Mouse (Mus musculus) spleen, adult 2 months (tissue): ENCODE data around the gene Ambra1. TPM values are rescaled to one million over a fixed set of nuclear protein-coding genes. Genes with fewer than 3 reads are reported as not detected.

Source experiments
- DNase-seq, 2 experiments: peaks; one replicate each; pipeline versions ENCODE4 v3.0.0 to v3.0.0-alpha.2; 2012 to 2021; ENCODE audit warnings: low spot score in 2 of 2, low read depth in 1 of 2
- H3K27ac ChIP-seq: fragments of 200-500 bp; 2 replicates; pipeline ENCODE4 v1.5.1; 2012; ENCODE audit warnings: low read length, inconsistent platforms; ENCODE audit not compliant: insufficient read depth
- H3K27me3 ChIP-seq: fragments of 200-500 bp; 2 replicates; pipeline ENCODE4 v1.6.1; 2012; ENCODE audit warnings: mild to moderate bottlenecking, moderate library complexity, low read length, inconsistent platforms; ENCODE audit not compliant: control insufficient read depth, insufficient read depth
- H3K36me3 ChIP-seq: fragments of 200-500 bp; 2 replicates; pipeline ENCODE4 v1.6.1; 2012; ENCODE audit warnings: mild to moderate bottlenecking, low read length, inconsistent platforms; ENCODE audit not compliant: control insufficient read depth, insufficient read depth
- H3K4me1 ChIP-seq: fragments of 200-500 bp; 2 replicates; pipeline ENCODE4 v1.6.1; 2011; ENCODE audit warnings: inconsistent platforms; ENCODE audit not compliant: control insufficient read depth, insufficient read depth, insufficient read length
- H3K4me3 ChIP-seq: fragments of 200-500 bp; 2 replicates; pipeline ENCODE4 v1.5.1; 2011; ENCODE audit warnings: mild to moderate bottlenecking, inconsistent platforms; ENCODE audit not compliant: insufficient read depth, insufficient read length; ENCODE audit errors: extremely low read depth
- CTCF ChIP-seq: fragments of 200-500 bp; IDR thresholded peaks from 2 replicates; pipeline ENCODE4 v1.5.1; 2011; ENCODE audit warnings: mild to moderate bottlenecking, inconsistent platforms; ENCODE audit not compliant: insufficient read depth, insufficient read length, insufficient replicate concordance; ENCODE audit errors: extremely low read depth
- POLR2A ChIP-seq: fragments of 200-500 bp; IDR thresholded peaks from 2 replicates; pipeline ENCODE4 v1.6.1; 2011; ENCODE audit warnings: low read depth, low read length, inconsistent platforms
- WGBS: fragments of 180-500 bp; shearing (Covaris S2); methylation state at CpG from one replicate; pipeline ENCODE4 v1.1.7; 2018; 5-methylcytosine and 5-hydroxymethylcytosine counted together
- polyA plus RNA-seq: library from polyadenylated mRNA; depleted of rRNA; stranded (reverse); fragments of >200 nt; gene quantifications from 2 replicates; pipeline ENCODE4 v1.2.3, GENCODE M21; 2012

Gene Ambra1
- polyA plus RNA-seq, 1 experiment, result 20.0 TPM

GRCm38 (mm10) chr2:91773309-91773708 is 43.4 kb downstream of the Ambra1 start:
- Histone ChIP-seq H3K4me1 (no peaks in the 10 kb centered on the region), H3K4me3 (no peak overlapping the region), H3K36me3 (peaks cover 38% of the 10 kb centered on the region), H3K27me3 (no peaks in the 10 kb centered on the region), H3K27ac (no peak overlapping the region)
- TF ChIP-seq CTCF, result no peak
- TF ChIP-seq POLR2A, result no peak
- no peak for DNase-seq
- 92% methylated on average over 7 of the region's 7 CpGs for WGBS

GRCm38 (mm10) chr2:91779166-91779565 is 49.2 kb downstream of the Ambra1 start:
- TF ChIP-seq CTCF, result peak; percentile 46; the same call in 1 of the 2 replicates
- no peak for TF ChIP-seq POLR2A
- 88% methylated on average over 3 of the region's 3 CpGs for WGBS

GRCm38 (mm10) chr2:91791621-91792020 is 61.7 kb downstream of the Ambra1 start:
- no peak for DNase-seq

More at GRCm38 (mm10) chr2:91779166-91779565, 49.2 kb downstream of the Ambra1 start:
- Histone ChIP-seq H3K27ac (no peak overlapping the region), H3K4me1 (no peaks in the 10 kb centered on the region), H3K36me3 (peaks cover 5% of the 10 kb centered on the region), H3K27me3 (no peaks in the 10 kb centered on the region), H3K4me3 (no peak overlapping the region)
- DNase-seq, result peak; percentile 13 to 15

DNA sequence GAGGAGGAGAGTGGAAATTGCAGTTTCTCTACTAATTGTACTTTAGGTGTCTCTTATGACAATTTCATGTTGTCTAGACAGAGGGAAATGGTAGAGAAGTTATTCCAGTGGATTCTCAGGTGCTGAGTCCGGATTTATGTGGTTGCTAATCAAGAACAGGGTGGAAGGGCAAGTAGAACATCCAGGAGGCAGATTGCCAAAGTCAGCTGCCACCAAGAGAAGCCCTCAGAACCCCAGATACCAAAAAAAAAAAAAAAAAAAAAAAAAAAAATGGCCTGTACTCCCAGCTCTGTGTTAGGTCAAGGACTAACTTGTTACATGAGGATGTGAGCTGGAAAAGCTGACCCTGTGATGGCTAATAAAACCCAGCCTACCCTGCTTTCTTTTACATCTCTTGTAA is 62.4 kb downstream of the Ambra1 start:
- DNase-seq, result no peak
- Histone ChIP-seq H3K4me1 (no peaks in the 10 kb centered on the region), H3K36me3 (no peaks in the 10 kb centered on the region; the same call in none of the 2 replicates), H3K4me3 (no peak overlapping the region), H3K27ac (no peak overlapping the region), H3K27me3 (no peaks in the 10 kb centered on the region)
- TF ChIP-seq POLR2A, result no peak
- no peak for TF ChIP-seq CTCF
- WGBS, result 79% methylated on average over 1 of the region's 1 CpGs

More at GRCm38 (mm10) chr2:91791621-91792020, 61.7 kb downstream of the Ambra1 start:
- TF ChIP-seq POLR2A, result no peak
- no peak for TF ChIP-seq CTCF
- H3K4me3 ChIP-seq, result no peak overlapping the region
- no peaks in the 10 kb centered on the region; the same call in none of the 2 replicates for H3K36me3 ChIP-seq
- WGBS, result 24% methylated on average over 2 of the region's 2 CpGs
- H3K4me1 ChIP-seq, result no peaks in the 10 kb centered on the region
- H3K27me3 ChIP-seq, result no peaks in the 10 kb centered on the region
- H3K27ac ChIP-seq, result no peak overlapping the region

GRCm38 (mm10) chr2:91794466-91794865 is 64.5 kb downstream of the Ambra1 start:
- TF ChIP-seq POLR2A (no peak), CTCF (no peak)
- H3K36me3 ChIP-seq, result no peaks in the 10 kb centered on the region
- H3K27ac ChIP-seq, result no peak overlapping the region
- H3K4me3 ChIP-seq, result no peak overlapping the region
- no peaks in the 10 kb centered on the region for H3K4me1 ChIP-seq
- DNase-seq, result no peak
- 71% methylated on average over 2 of the region's 2 CpGs for WGBS
- no peaks in the 10 kb centered on the region for H3K27me3 ChIP-seq

DNA sequence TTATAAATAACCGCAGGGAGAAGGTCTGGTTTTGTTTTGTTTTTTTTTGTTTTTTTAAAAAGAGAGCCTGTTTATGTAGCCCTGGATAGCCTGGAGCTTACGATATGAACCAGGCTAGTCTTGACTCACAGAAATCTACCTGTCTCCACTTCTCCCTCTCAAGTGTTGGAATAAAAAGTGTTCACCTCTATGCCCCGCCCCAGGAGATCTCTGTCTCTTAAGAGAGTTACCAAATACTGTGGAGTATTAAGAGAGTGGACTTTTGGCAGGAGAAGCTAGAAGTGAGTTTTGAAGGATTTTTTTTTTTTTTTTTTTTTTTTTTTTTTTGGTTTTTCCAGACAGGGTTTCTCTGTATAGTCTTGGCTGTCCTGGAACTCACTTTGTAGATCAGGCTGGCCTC is 65.2 kb downstream of the Ambra1 start:
- WGBS, result 93% methylated on average over 3 of the region's 3 CpGs
- Histone ChIP-seq H3K4me1 (no peaks in the 10 kb centered on the region), H3K27me3 (no peaks in the 10 kb centered on the region), H3K4me3 (no peak overlapping the region), H3K27ac (no peak overlapping the region), H3K36me3 (no peaks in the 10 kb centered on the region)
- no peak for DNase-seq
- TF ChIP-seq POLR2A (no peak), CTCF (no peak)

DNA sequence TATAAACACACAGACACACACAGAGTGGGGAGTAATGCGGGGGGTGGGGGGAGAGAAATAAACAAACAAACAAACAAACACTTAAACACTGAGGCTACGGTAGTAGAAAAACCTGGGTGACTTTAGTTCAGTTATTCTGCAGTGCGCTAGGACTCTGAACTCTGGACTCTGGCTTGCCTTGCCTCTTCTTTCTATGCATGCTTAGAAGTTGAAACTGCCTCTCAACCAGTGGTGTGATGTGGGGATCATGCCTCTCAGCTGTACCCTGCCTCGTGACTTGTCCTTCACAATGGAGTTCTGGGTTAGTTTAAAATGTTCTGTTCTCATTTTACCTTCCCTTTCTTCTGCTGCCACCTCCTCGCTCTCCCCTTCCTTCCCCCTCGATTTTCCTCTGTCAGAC is 81.5 kb downstream of the Ambra1 start:
- WGBS, result 90% methylated on average over 6 of the region's 6 CpGs
- no peak overlapping the region for H3K27ac ChIP-seq
- no peak for DNase-seq
- H3K36me3 ChIP-seq, result peaks cover 16% of the 10 kb centered on the region
- H3K4me1 ChIP-seq, result no peaks in the 10 kb centered on the region
- no peaks in the 10 kb centered on the region for H3K27me3 ChIP-seq
- TF ChIP-seq CTCF, result no peak
- no peak for TF ChIP-seq POLR2A
- no peak overlapping the region for H3K4me3 ChIP-seq
